Mouse (Mus musculus): Measurements from ENCODE around the gene Arhgap18.
"Not testable (repeated sequence)": the region's sequence is repeated elsewhere in the genome, so short reads cannot be mapped to it uniquely, and the experiment has no call there.

The Arhgap18 gene

DNA sequence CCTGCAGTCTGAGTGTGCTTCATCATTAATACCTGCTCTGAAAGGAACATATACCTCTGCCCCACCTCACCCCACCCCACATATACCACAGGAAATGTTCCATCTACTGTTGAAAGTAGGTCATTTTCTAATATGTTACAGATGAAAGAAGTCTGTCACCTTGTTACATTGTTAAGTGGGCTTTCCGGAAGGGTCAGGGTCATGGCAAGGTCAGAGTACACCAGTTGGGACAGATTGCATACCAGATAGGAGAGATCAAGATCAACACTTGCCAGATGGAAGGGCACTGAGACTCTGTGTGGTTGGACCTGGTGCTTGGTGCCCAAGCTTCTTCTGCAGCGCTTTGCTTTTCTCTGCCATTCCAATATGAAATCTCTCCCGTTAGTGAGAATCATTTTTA is 158.0 kb downstream of the Arhgap18 start:
- DNase-seq (ENCODE audit: low spot score) = no peak

DNA sequence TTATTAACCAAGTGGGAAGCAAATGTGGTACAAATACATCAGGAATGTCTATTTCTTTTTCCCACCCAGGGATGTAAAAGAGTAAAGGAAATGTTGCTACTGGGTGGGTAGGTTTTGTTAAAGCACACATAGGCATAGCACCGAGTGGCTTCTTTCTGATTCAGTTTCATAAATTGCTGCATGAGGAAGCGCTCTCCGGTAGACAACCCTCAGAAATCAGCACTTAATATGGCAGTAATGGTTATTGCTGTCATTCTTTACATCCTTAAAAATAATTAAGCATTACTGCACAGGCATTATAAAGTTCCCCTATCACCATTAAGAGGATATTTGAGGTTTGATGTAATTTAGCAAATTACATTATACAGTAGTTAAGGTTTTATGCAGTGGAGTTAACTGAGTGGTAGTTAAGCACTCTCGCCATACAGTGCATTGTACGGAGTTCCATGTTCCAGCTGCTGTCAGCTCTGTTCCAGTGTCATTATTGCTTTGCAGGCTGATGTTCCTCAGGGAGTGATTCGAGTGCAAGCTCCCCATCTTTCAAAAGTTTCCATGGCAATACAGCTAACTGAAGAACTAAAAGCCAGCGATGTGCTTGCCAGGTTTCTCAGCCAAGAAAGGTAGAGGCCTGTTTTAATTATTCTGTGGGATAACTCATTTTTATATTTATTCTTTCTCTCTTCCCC is 159.0 kb downstream of the Arhgap18 start:
- no peak for DNase-seq (ENCODE audit: low spot score)

DNA sequence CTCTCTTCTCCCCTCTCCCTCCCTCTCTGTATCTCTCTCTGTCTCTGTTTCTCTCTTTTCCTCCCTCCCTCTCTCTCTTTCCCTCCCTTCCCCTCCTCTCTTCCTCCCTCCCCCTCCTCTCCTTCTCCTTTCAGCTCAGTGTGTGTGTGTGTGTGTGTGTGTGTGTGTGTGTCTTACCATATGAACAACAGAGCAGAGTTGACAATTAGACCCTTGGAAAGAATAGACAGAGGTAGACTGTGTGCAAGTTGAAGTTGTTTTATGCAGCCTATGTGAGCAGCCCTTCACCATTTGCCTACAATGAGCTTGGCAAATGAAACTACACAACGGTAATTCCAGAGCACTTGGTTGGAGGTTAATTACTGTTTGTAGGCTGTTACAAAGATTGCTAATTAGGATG is 159.6 kb downstream of the Arhgap18 start:
- DNase-seq (ENCODE audit: low spot score) = no peak

DNA sequence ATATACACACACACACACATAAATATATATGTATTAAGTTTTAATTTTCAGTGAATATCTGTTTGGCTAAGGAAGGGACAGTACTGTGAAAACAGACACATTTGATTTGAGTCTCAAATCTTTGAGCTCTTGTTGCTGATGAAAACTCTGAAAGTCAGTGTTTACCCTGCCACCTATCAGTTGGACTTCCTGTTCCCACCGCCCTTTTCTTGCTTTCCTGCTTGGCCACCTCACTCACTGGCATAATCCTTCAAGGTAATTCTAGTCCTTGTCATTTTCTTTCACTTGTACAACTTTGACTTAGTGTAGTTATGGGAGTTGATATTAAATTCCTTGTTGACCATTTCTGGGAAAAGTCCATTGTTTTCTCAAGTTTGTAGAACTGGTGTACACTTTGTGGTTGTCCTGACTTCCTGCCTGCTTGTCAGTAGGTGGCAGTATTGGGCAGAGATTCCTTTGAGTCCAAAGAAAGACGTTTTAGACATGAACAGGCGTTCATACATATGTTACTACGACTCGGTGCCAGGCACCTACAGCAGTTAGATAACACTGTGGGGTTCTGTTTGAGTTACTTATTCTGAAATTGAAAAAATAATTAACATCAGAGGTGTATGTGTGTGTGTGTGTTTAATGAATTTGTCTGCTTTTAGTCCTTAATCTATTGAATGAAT is 166.2 kb downstream of the Arhgap18 start:
- no peak for DNase-seq (ENCODE audit: low spot score)

DNA sequence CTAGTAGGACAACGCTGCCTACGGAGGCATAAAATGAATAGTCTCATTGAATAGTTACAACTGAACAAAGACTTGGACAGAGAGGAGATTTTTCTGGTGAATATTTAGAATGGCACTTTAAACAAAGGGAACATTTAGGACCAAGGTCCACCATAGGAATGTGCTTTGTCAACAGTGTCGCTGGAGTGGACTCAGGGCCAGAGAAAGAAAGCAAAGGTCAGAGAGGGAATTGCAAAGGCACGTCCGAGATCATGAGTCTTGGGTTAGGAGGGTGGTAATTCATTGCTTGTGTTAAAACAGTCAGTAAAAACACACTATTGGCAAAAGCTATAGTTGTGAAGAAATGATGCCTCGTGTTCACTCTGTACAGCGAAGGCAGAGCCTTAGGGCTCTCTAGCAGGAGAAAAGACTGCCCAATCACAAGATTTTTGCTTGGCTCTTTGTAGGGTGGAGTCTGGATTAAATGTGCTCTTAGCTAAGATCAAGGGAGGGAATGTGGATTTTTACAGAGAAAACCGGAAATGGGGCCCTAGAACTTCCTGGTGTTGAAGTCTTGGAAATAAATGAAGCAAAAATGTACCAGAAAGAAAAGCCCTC is 167.3 kb downstream of the Arhgap18 start:
- DNase-seq (ENCODE audit: low spot score) = no peak

DNA sequence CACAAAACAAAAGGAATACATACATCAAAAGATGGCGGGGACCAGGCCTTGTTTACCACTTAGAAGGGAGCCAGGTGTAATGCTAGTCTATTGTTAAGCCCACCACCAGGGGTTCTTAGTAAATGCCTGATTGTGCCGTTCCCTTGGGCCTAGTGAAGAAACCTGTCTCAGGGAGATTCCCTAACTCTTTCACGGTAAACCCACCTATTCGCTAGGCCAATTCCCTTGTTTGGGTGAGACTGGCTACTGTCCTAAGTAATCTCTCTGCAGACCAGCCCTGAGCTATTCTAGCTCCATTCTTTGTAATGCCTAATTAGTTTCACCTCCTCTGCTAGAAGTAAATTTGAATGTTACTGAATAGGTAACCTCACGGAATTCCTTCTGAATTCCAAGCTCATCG is 182.8 kb downstream of the Arhgap18 start:
- not testable (repeated sequence) for DNase-seq (ENCODE audit: low spot score)

DNA sequence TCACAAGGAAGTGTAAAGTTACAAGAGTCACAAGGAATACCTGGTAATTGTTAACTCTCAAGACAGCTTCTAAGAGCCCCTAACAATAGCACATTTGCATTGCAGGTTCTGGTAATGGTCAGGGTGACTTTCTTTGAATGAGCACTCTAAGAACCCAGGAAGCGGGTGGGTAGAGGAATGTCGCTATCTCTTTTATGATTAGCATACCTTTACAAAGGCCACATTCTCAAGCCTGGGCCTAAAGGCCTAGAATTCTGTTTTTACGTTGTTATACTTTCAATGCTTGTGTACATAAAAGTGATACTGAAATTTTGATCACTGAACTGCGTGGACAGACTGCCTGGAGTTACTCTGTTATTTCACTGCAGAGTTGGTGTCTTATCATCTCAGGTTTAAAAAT is 185.2 kb downstream of the Arhgap18 start:
- not testable (repeated sequence) for DNase-seq (ENCODE audit: low spot score)

DNA sequence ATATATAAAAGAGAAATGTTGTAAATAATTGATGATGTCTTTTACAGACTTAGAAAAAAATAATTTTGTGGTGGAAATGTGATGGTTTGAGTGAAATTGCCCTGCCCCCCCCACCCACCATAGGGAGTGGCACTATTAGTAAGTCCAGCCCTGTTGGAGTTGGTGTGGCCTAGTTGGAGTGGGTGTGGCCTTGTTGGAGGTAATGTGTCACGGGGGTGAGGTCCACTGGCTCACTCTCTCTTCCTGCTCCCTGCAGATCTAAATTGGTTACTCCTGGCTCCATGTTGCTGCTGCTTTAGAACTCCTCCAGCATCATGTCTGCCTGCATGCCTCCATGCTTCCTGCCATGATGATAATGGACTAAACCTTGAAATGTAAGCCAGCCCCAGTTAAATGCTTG is 186.3 kb downstream of the Arhgap18 start:
- no peak for DNase-seq (ENCODE audit: low spot score)

DNA sequence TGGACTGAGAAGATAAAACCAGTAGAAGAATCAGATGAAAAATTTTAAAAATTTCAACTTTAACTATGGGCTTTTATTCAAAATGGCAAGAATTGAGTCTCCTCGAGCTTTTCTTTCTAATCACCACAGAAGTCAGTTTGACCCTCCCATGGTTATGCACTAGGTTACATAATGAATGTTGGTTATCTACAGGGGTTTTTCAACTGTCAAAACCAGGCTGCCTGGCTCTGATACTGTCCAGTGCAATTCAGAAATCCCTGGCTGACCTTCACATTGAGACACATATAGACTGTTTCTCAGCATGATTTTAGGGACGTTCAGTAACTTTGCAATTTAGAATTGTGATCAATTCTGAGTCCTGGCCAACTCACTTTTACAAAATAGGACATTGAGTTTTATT is 195.1 kb downstream of the Arhgap18 start:
- DNase-seq (ENCODE audit: low spot score) = no peak

DNA sequence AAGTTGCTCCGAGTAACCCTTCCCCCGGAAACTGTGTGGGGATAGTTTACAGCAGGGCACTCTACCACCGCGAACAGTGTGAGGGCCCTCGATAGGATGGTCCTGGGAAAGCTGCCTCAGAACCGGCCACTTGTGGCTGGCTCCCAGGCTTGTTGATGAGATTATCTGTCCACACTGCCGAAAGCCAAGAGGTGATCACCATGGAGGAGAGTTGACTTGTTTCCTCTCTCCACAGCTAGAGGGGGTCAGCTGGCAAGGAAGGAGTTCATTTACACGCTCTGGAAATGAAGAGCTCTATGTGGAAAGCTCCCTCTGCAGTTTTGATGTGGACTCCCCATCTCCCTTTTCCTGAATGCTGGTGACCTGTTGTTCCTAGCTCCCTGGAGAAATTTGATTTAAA is 196.4 kb downstream of the Arhgap18 start:
- DNase-seq (ENCODE audit: low spot score) = no peak

DNA sequence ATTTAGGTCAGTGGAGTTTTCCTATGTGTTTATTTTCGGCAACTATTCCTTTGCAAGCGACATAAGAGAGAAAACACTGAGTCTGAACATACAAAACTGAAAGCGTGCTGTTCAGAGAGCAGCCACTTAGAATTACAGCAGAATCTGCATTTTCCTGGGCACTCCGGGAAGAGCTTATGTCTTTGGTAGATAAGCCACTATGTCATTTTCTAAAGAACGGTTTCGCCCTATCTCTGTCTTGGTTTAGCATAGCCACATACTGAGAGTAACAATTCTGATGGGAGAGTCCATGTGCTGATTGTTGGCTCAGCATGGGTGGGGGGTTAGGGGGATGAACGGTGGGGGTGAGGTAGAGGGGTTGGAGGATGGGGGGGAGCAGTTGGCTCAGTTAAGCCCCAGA is 197.2 kb downstream of the Arhgap18 start:
- DNase-seq (ENCODE audit: low spot score) = no peak

DNA sequence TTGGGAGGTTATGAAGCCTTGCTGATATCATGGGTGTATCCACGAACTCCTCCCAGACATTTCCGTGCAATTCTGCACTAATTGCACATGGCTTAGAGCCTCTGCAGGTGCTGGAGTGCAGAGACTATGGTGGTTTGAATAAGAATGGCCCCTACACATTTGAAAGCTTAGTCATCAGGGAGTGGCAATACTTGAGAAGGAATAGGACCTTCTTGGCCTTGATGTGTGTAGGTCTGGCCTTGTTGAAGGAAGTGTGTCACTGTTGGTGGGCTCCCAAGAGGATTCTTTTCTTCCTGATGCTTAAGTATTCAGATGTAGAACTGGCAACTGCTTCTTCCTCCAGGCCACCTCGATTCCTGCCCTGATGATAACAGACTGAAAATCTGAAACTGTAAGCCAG is 205.3 kb downstream of the Arhgap18 start:
- no peak for DNase-seq (ENCODE audit: low spot score)

Data from MN1 (cell line).